Mouse (Mus musculus): ENCODE measurements at regions not wholly inside any gene's neighbourhood (a gene's known extent, or its start where the extent isn't known, plus 50 kb on each side); places are given as distances from the start of the nearest gene placed in this dataset.

GRCm38 (mm10) chr16:78641205-78641604 is 64.7 kb upstream of the D16Ertd472e start:
- TF ChIP-seq CTCF (IDR thresholded peaks at IDR 0.05; ENCODE audit: borderline replicate concordance, insufficient read depth, low read depth, low read length) (no peak), POLR2A (IDR thresholded peaks at IDR 0.05; ENCODE audit: borderline replicate concordance, insufficient read depth, low read length) (no peak)

Measured in cerebellum, adult 2 months (tissue).